Mouse (Mus musculus): ENCODE measurements around the gene Ceacam19.

Ceacam19 gene

GRCm38 (mm10) chr7:19880754-19881153 lies 7.0 kb downstream of the Ceacam19 start:
- no peak for DNase-seq (ENCODE audit: low spot score in 2 of 2)

- no peak for DNase-seq (ENCODE audit: low spot score in 2 of 2)
Measured at GRCm38 (mm10) chr7:19876781-19877425, 10.9 kb downstream of the Ceacam19 start.

- DNase-seq (ENCODE audit: low spot score in 2 of 2) = no peak
Measured at GRCm38 (mm10) chr7:19875948-19876682, 11.7 kb downstream of the Ceacam19 start.

GRCm38 (mm10) chr7:19871943-19872601 lies 15.7 kb downstream of the Ceacam19 start:
- no peak for DNase-seq (ENCODE audit: low spot score in 2 of 2)

GRCm38 (mm10) chr7:19871137-19871621 lies 16.6 kb downstream of the Ceacam19 start:
- DNase-seq (ENCODE audit: low spot score in 2 of 2) = no peak

- no peak for DNase-seq (ENCODE audit: low spot score in 2 of 2)
Measured at GRCm38 (mm10) chr7:19867751-19868399, 19.9 kb downstream of the Ceacam19 start.

- no peak for DNase-seq (ENCODE audit: low spot score in 2 of 2)
Measured at GRCm38 (mm10) chr7:19866490-19866889, 21.3 kb downstream of the Ceacam19 start.

- no peak for DNase-seq (ENCODE audit: low spot score in 2 of 2)
Measured at GRCm38 (mm10) chr7:19865246-19866036, 22.3 kb downstream of the Ceacam19 start.

GRCm38 (mm10) chr7:19864241-19864640 lies 23.5 kb downstream of the Ceacam19 start:
- no peak for DNase-seq (ENCODE audit: low spot score in 2 of 2)

- no peak for DNase-seq (ENCODE audit: low spot score in 2 of 2)
Measured at GRCm38 (mm10) chr7:19861199-19861598, 26.6 kb downstream of the Ceacam19 start, which contains the start of gene Ceacam16. Ceacam16 (minus strand) TSS chr7:19861299.

- no peak for DNase-seq (ENCODE audit: low spot score in 2 of 2)
Measured at GRCm38 (mm10) chr7:19859740-19860139, 28.0 kb downstream of the Ceacam19 start.

- DNase-seq (ENCODE audit: low spot score in 2 of 2) = no peak
Measured at GRCm38 (mm10) chr7:19856283-19856682, 31.5 kb downstream of the Ceacam19 start.

GRCm38 (mm10) chr7:19855663-19856062 lies 32.1 kb downstream of the Ceacam19 start:
- no peak for DNase-seq (ENCODE audit: low spot score in 2 of 2)

GRCm38 (mm10) chr7:19853526-19853925 lies 34.2 kb downstream of the Ceacam19 start:
- DNase-seq (ENCODE audit: low spot score in 2 of 2) = no peak

GRCm38 (mm10) chr7:19851858-19852570 lies 35.8 kb downstream of the Ceacam19 start, which contains the start of gene Gm19345:
Gm19345 (plus strand) TSS chr7:19852003.
- DNase-seq (ENCODE audit: low spot score in 2 of 2) = no peak

GRCm38 (mm10) chr7:19844521-19845171 lies 43.1 kb downstream of the Ceacam19 start:
- DNase-seq (ENCODE audit: low spot score in 2 of 2) = no peak

- DNase-seq (ENCODE audit: low spot score in 2 of 2) = peak; percentile 69 to 76
Measured at GRCm38 (mm10) chr7:19843561-19843960, 44.2 kb downstream of the Ceacam19 start.

GRCm38 (mm10) chr7:19842885-19843504 lies 44.8 kb downstream of the Ceacam19 start:
- DNase-seq (ENCODE audit: low spot score in 2 of 2) = peak in 1 of 2 experiments; percentile 40

- DNase-seq (ENCODE audit: low spot score in 2 of 2) = peak in 1 of 2 experiments; percentile 54
Measured at GRCm38 (mm10) chr7:19841686-19842413, 45.9 kb downstream of the Ceacam19 start.

Data from urinary bladder, postnatal 36 days (tissue).